Mouse (Mus musculus): ENCODE results near the gene Map4k5. TPM values are rescaled to one million over a fixed set of nuclear protein-coding genes. Genes with fewer than 3 reads are reported as not detected.

The Map4k5 gene
- polyA plus RNA-seq, 1 experiment from 2014 or later, result 36.7 TPM

GRCm38 (mm10) chr12:69756015-69756414 is 137.0 kb downstream of the Map4k5 start:
- Histone ChIP-seq H3K27ac (no peak overlapping the region), H3K9me3 (no peaks in the 10 kb centered on the region), H3K4me2 (no peak overlapping the region), H3K4me3 (replicated peaks) (no peak overlapping the region), H3K4me1 (peaks cover 15% of the 10 kb centered on the region), H3K27me3 (0 out of 2 replicates have a peak, but pooled peaks cover 4% of the 10 kb centered on the region), H3K36me3 (replicated peaks) (no peaks in the 10 kb centered on the region), H3K9ac (no peak overlapping the region)
- 77% methylated on average over 5 of the region's 5 CpGs for WGBS
- ATAC-seq (ENCODE audit: low FRiP score), result no peak

- ATAC-seq (ENCODE audit: low FRiP score), result no peak
- 79% methylated on average over 5 of the region's 5 CpGs for WGBS
These were observed 139.1 kb downstream of the Map4k5 start for GRCm38 (mm10) chr12:69753936-69754335.

More at GRCm38 (mm10) chr12:69753936-69754335, 139.1 kb downstream of the Map4k5 start:
- Histone ChIP-seq H3K9ac (no peak overlapping the region), H3K4me1 (peaks cover 13% of the 10 kb centered on the region), H3K4me2 (no peak overlapping the region), H3K9me3 (no peaks in the 10 kb centered on the region), H3K36me3 (replicated peaks) (no peaks in the 10 kb centered on the region), H3K27ac (no peak overlapping the region), H3K27me3 (0 out of 2 replicates have a peak, but pooled peaks cover 4% of the 10 kb centered on the region), H3K4me3 (replicated peaks) (no peak overlapping the region)

MicroRNA genes within 50 kb of the gene (microRNA counts, 519-probe panel; counts per million panel counts)
- not detected for microRNA mmu-miR-681

Small RNA genes within 50 kb of the gene (microRNA-seq; reads per million reads assigned to microRNA genes)
- not detected for gene Mir681

Other genes with a start within 250 kb of the Map4k5 start
- 8.9 and 11.0 TPM in 2 replicates for gene Sos2, start 211.3 kb downstream of the Map4k5 start, polyA plus RNA-seq (2016; fragmentation: Nextera tagmentation; extraction: Ambion mirVana)
- 15.7 and 16.2 TPM in 2 replicates for gene L2hgdh, start 168.3 kb downstream of the Map4k5 start, polyA plus RNA-seq (2016; fragmentation: Nextera tagmentation; extraction: Ambion mirVana)
- 22.7 and 24.1 TPM in 2 replicates for gene Atp5s, start 168.2 kb downstream of the Map4k5 start, polyA plus RNA-seq (2016; fragmentation: Nextera tagmentation; extraction: Ambion mirVana)
- 0.47 and 0.93 TPM in 2 replicates for gene Cdkl1, start 101.9 kb downstream of the Map4k5 start, polyA plus RNA-seq (2016; fragmentation: Nextera tagmentation; extraction: Ambion mirVana)
- gene Atl1, start 586 bp downstream of the Map4k5 start, polyA plus RNA-seq (2016; fragmentation: Nextera tagmentation; extraction: Ambion mirVana), result 53.8 and 63.2 TPM in 2 replicates
- gene Sav1, start 93.8 kb upstream of the Map4k5 start, polyA plus RNA-seq (2016; fragmentation: Nextera tagmentation; extraction: Ambion mirVana), result 6.3 and 8.0 TPM in 2 replicates
- gene Nin, start 220.5 kb upstream of the Map4k5 start, polyA plus RNA-seq (2016; fragmentation: Nextera tagmentation; extraction: Ambion mirVana), result 12.7 and 15.5 TPM in 2 replicates

Measured in forebrain, embryonic 12.5 days (tissue).